Mouse (Mus musculus) myocyte (in vitro differentiated cells): ENCODE data around the gene Cse1l.

ENCODE experiments used
- E2F4 ChIP-seq: IDR thresholded peaks from one replicate; pipeline ENCODE4 v1.6.1; 2011; ENCODE audit warnings: mild to moderate bottlenecking, control low read depth, moderate library complexity; ENCODE audit not compliant: insufficient read depth
- POLR2A ChIP-seq: IDR thresholded peaks from one replicate; pipeline ENCODE4 v1.6.1; 2011; ENCODE audit warnings: low read depth, mild to moderate bottlenecking, control low read depth, moderate library complexity; ENCODE audit not compliant: insufficient read length
- POLR2AphosphoS2 ChIP-seq: IDR thresholded peaks from one replicate; pipeline ENCODE4 v1.6.1; 2011; ENCODE audit warnings: low read depth, control low read depth; ENCODE audit not compliant: insufficient read length
- TCF12 ChIP-seq: IDR thresholded peaks from one replicate; pipeline ENCODE4 v1.6.1; 2011; ENCODE audit warnings: mild to moderate bottlenecking, control low read depth; ENCODE audit not compliant: poor library complexity, insufficient read depth, severe bottlenecking
- USF1 ChIP-seq: IDR thresholded peaks from one replicate; pipeline ENCODE4 v1.6.1; 2011; ENCODE audit warnings: low read depth, mild to moderate bottlenecking, control low read depth, moderate library complexity

GRCm38 (mm10) chr2:166874675-166875280 lies 31.1 kb upstream of the Cse1l start:
- no peak for TF ChIP-seq POLR2A
- TF ChIP-seq E2F4: no peak
- TF ChIP-seq TCF12: no peak
- TF ChIP-seq USF1: no peak
- no peak for TF ChIP-seq POLR2AphosphoS2
